Mouse (Mus musculus): Measurements from ENCODE around the gene Pitpnc1.

Pitpnc1 gene

GRCm38 (mm10) chr11:107466611-107467391, 3.7 kb downstream of the Pitpnc1 start:
- DNase-seq, result no peak

GRCm38 (mm10) chr11:107465969-107466368, 4.5 kb downstream of the Pitpnc1 start:
- DNase-seq, result no peak

- DNase-seq, result no peak
Measured at GRCm38 (mm10) chr11:107465041-107465440, 5.5 kb downstream of the Pitpnc1 start.

- no peak for DNase-seq
Measured at GRCm38 (mm10) chr11:107464141-107464540, 6.4 kb downstream of the Pitpnc1 start.

- no peak for DNase-seq
Measured at GRCm38 (mm10) chr11:107463251-107463681, 7.2 kb downstream of the Pitpnc1 start.

- peak; percentile 51 for DNase-seq
Measured at GRCm38 (mm10) chr11:107462478-107462877, 8.0 kb downstream of the Pitpnc1 start.

- DNase-seq, result no peak
Measured at GRCm38 (mm10) chr11:107459828-107460227, 10.7 kb downstream of the Pitpnc1 start.

- no peak for DNase-seq
Measured at GRCm38 (mm10) chr11:107458986-107459385, 11.5 kb downstream of the Pitpnc1 start.

GRCm38 (mm10) chr11:107458286-107458685, 12.2 kb downstream of the Pitpnc1 start:
- no peak for DNase-seq

- no peak for DNase-seq
Measured at GRCm38 (mm10) chr11:107457282-107457681, 13.2 kb downstream of the Pitpnc1 start.

- DNase-seq, result peak; percentile 34
Measured at GRCm38 (mm10) chr11:107454546-107455462, 15.7 kb downstream of the Pitpnc1 start.

GRCm38 (mm10) chr11:107452053-107452452, 18.4 kb downstream of the Pitpnc1 start:
- no peak for DNase-seq

- peak; percentile 75 for DNase-seq
Measured at GRCm38 (mm10) chr11:107451106-107451505, 19.4 kb downstream of the Pitpnc1 start.

- no peak for DNase-seq
Measured at GRCm38 (mm10) chr11:107450097-107450496, 20.4 kb downstream of the Pitpnc1 start.

- peak; percentile 84 for DNase-seq
Measured at GRCm38 (mm10) chr11:107449169-107449910, 21.2 kb downstream of the Pitpnc1 start.

GRCm38 (mm10) chr11:107447915-107448314, 22.6 kb downstream of the Pitpnc1 start:
- DNase-seq, result no peak

GRCm38 (mm10) chr11:107447349-107447748, 23.1 kb downstream of the Pitpnc1 start:
- DNase-seq, result peak; percentile 84

GRCm38 (mm10) chr11:107446650-107447049, 23.8 kb downstream of the Pitpnc1 start:
- no peak for DNase-seq

GRCm38 (mm10) chr11:107445683-107446082, 24.8 kb downstream of the Pitpnc1 start:
- DNase-seq, result no peak

GRCm38 (mm10) chr11:107443121-107444095, 27.1 kb downstream of the Pitpnc1 start:
- DNase-seq, result no peak

- no peak for DNase-seq
Measured at GRCm38 (mm10) chr11:107441050-107441449, 29.4 kb downstream of the Pitpnc1 start.

GRCm38 (mm10) chr11:107438140-107438539, 32.4 kb downstream of the Pitpnc1 start:
- no peak for DNase-seq
